Mouse (Mus musculus): Measurements from ENCODE around the gene Pigk.

DNA sequence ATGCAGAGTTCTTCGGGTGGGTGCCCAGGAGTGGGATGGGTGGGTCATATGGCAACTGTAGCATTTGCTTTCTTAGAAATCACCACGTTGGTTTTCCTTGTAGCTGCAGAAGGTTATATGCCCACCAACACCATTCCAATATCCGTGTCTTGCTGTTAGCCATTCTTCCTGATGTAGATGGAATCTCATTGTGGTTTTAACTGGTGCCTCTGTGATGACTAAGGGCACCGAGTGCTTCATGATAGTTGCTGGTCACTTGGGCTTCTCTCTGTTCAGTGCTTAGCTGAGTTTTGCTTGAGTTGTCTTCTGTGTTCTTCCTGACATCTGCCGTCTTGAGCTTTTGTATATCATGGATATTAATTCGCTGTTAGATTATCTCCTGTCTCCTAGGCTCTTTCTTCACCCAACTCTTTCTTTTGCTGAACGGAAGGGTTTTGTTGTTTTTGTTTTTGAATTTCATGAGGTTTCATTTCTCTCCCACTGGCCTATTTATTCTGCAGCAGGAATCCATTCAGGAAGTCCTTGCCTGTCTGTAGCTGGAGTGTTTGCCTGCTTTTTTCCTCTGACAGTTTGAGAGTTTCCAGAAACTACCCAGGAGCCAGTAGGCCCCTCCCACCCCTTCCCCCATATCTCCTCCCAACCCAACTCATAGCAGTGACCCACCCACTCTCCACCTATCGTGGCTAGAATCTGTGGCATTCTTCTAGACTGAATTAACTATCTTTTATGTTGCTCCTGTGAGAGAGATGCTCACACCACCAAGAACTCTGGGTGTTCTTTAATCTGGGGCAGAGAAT, 50.8 kb downstream of the Pigk start:
- TF ChIP-seq CTCF (IDR thresholded peaks at IDR 0.05; ENCODE audit: extremely low read depth, insufficient read depth, insufficient read length, insufficient replicate concordance) (no peak), POLR2A (IDR thresholded peaks at IDR 0.05; ENCODE audit: low read depth, low read length) (no peak)

Measured in spleen, adult 2 months (tissue).